Mouse (Mus musculus) kidney, postnatal 14 days (tissue): ENCODE measurements around the gene Ctxn1.
A peak's percentile ranks its signal among the peaks of the same experiment; 100 is the strongest.

Experiments used
- DNase-seq: peaks from one replicate; pipeline ENCODE4 v3.0.0; 2022; ENCODE audit warnings: mixed read lengths

Ctxn1 gene

GRCm38 (mm10) chr8:4213210-4214005 is 45.7 kb downstream of the Ctxn1 start:
- peak; percentile 51 for DNase-seq

- peak; percentile 15 for DNase-seq
Observed at GRCm38 (mm10) chr8:4212809-4213209, 46.3 kb downstream of the Ctxn1 start.

DNA sequence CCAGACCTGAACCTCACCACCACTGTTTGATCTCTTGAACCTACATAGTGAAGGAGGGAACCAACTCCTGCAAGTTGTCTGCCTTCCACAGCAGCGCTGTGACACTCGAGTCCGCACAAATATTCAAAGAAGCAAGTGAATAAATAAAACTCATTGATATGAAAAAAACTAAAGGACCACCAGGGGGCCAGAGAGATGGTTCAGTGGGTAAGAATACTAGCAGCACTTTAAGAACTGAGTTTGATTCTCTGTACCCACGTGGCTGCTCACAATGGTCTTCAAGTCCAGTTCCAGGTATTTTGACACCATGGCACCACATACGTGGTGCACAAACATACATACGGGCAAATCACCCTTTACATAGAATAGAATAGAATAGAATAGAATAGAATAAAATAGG is 48.0 kb downstream of the Ctxn1 start:
- no peak for DNase-seq
